Mouse (Mus musculus) liver, embryonic 11.5 days (tissue): ENCODE measurements at regions not wholly inside any gene's neighbourhood (a gene's known extent, or its start where the extent isn't known, plus 50 kb on each side); places are given as distances from the start of the nearest gene placed in this dataset.

ENCODE experiments used
- ATAC-seq: fragments of 200-750 bp; cut with Nextera tagmentation; replicated peaks from 2 replicates; pipeline ENCODE4 v1.8.0; 2017; ENCODE audit warnings: moderate number of reproducible peaks, mild to moderate bottlenecking, moderate TSS enrichment, moderate library complexity; ENCODE audit not compliant: low FRiP score
- DNase-seq: peaks from one replicate; pipeline ENCODE4 v3.0.0-alpha.2; 2017; ENCODE audit warnings: low spot score
- H3K27ac ChIP-seq: fragments of 300-500 bp; sonication (generic); 2 replicates; pipeline ENCODE4 v1.5.1; 2014; ENCODE audit warnings: mild to moderate bottlenecking, low read depth, low read length, control low read depth
- H3K27me3 ChIP-seq: fragments of 300-500 bp; sonication (generic); replicated peaks from 2 replicates; pipeline ENCODE4 v1.6.1; 2014; ENCODE audit warnings: low read length, mixed read lengths; ENCODE audit not compliant: control insufficient read depth, insufficient read depth
- H3K36me3 ChIP-seq: fragments of 300-500 bp; sonication (generic); 2 replicates; pipeline ENCODE4 v1.6.1; 2014; ENCODE audit warnings: mild to moderate bottlenecking, low read length, moderate library complexity, mixed read lengths; ENCODE audit not compliant: control insufficient read depth, insufficient read depth
- H3K4me1 ChIP-seq: fragments of 300-500 bp; sonication (generic); replicated peaks from 2 replicates; pipeline ENCODE4 v1.6.1; 2014; ENCODE audit warnings: low read length, mixed read lengths; ENCODE audit not compliant: control insufficient read depth, insufficient read depth
- H3K4me2 ChIP-seq: fragments of 300-500 bp; sonication (generic); 2 replicates; pipeline ENCODE4 v1.6.1; 2014; ENCODE audit warnings: mild to moderate bottlenecking, control low read depth, moderate library complexity
- H3K4me3 ChIP-seq: fragments of 300-500 bp; sonication (generic); 2 replicates; pipeline ENCODE4 v1.5.1; 2014; ENCODE audit warnings: low read depth, low read length, control low read depth
- H3K9ac ChIP-seq: fragments of 300-500 bp; sonication (generic); 2 replicates; pipeline ENCODE4 v1.6.1; 2014; ENCODE audit warnings: low read depth, low read length, control low read depth
- H3K9me3 ChIP-seq: fragments of 300-500 bp; sonication (generic); 2 replicates; pipeline ENCODE4 v1.6.1; 2016; ENCODE audit warnings: low read length, inconsistent platforms, mixed read lengths; ENCODE audit not compliant: control insufficient read depth
- WGBS: fragments of 180-500 bp; shearing (Covaris S2); extraction: QIAGEN DNeasy Blood & Tissue Kit; methylation state at CpG from one replicate; pipeline ENCODE4 v1.1.7; 2014; 5-methylcytosine and 5-hydroxymethylcytosine counted together

DNA sequence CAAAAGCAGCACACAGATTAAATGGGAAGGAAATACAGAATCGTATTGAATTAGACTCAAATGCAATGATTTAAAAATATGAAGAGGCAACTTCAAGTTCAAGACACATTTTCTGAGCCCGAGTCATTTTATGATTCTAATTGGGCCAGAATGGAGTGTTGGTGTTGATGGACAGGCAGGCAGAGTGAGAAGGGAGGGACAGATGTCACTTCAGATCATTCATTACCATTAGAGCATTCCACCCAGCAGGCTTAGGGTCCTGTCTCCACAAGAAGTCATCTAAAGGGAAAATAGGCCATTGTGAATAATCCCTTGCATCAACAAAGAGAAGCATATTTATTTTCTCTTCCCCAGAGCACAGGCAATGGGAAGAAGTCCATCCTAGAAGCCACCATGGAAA is 365.6 kb downstream of the Tox3 start:
- no peaks in the 10 kb centered on the region for H3K36me3 ChIP-seq
- H3K9ac ChIP-seq, result no peak overlapping the region
- no peaks in the 10 kb centered on the region for H3K4me1 ChIP-seq
- ATAC-seq (no peak), DNase-seq (no peak)
- 84% methylated on average over 2 of the region's 2 CpGs for WGBS
- no peak overlapping the region for H3K4me2 ChIP-seq
- H3K4me3 ChIP-seq, result no peak overlapping the region
- H3K27ac ChIP-seq, result no peak overlapping the region
- no peaks in the 10 kb centered on the region for H3K27me3 ChIP-seq
- H3K9me3 ChIP-seq, result no peaks in the 10 kb centered on the region

DNA sequence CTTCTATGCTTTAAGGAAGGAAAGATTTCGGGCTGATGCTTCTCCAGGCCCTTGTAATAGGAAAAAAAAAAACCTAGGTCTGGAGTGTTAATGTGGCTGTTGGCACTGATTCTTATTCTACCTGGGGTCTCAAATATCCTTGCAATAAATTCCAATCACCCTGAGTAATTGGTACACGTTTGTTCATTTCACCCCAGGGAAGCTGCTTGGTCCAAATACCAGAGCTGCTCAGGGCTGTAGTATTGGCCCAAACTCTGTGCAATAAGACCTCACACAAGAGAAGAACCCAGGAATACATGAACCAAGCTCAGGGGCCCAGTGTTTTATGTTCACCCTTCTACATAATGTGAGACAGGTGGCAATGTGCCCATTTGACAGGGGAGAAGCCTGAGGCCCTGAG is 366.8 kb downstream of the Tox3 start:
- ATAC-seq (no peak), DNase-seq (no peak)
- WGBS, result 70% methylated on average over 2 of the region's 2 CpGs
- H3K4me1 ChIP-seq, result no peaks in the 10 kb centered on the region
- H3K36me3 ChIP-seq, result no peaks in the 10 kb centered on the region
- H3K4me3 ChIP-seq, result no peak overlapping the region
- H3K9ac ChIP-seq, result no peak overlapping the region
- no peak overlapping the region for H3K4me2 ChIP-seq
- no peaks in the 10 kb centered on the region for H3K27me3 ChIP-seq
- no peak overlapping the region for H3K27ac ChIP-seq
- H3K9me3 ChIP-seq, result no peaks in the 10 kb centered on the region

DNA sequence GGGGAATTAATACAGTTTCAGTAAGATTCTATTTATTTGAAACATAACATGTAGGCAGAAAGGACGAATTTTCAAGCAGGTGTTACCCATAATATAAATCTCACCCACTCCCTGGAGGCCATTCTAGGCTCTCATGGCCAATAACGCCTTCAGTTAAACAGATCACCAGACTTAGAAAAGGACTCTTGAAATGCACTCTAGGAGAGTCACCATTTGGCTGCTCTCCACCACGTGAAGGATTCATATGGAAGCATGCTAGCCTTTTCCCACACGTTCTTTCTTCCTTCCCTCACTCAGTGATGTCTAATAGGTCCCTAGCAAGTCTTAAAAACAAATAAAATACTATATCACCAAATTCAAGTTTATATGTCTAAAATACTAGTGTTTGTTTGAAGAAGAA is 367.7 kb downstream of the Tox3 start:
- Histone ChIP-seq H3K4me2 (no peak overlapping the region), H3K9ac (no peak overlapping the region), H3K9me3 (no peaks in the 10 kb centered on the region), H3K27ac (no peak overlapping the region), H3K36me3 (no peaks in the 10 kb centered on the region), H3K4me3 (no peak overlapping the region), H3K4me1 (no peaks in the 10 kb centered on the region), H3K27me3 (no peaks in the 10 kb centered on the region)
- no peak for DNase-seq
- ATAC-seq, result no peak
- WGBS, result 73% methylated on average over 4 of the region's 4 CpGs

DNA sequence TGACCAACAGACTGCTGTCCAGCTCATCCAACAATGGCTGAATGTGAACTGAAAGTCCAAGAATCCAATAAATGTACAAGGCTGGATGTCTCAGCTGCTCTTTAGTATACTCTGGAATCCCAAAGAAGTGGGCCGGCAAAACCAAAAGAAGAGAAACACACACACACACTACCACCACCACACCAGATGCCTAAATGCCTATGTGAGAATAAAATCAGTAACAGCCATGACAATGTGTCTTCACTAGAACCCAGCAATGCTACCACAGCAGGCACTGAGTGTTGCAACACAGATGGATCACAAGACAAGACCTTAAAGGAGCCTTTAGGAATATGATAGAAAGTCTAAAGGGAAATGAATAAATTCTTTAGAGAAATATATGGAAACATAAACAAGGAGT is 385.3 kb downstream of the Tox3 start:
- DNase-seq (no peak), ATAC-seq (no peak)
- Histone ChIP-seq H3K27me3 (no peaks in the 10 kb centered on the region), H3K4me2 (no peak overlapping the region), H3K4me1 (no peaks in the 10 kb centered on the region), H3K36me3 (no peaks in the 10 kb centered on the region), H3K27ac (no peak overlapping the region), H3K4me3 (no peak overlapping the region), H3K9ac (no peak overlapping the region), H3K9me3 (no peaks in the 10 kb centered on the region)
- WGBS, result 88% methylated on average over 1 of the region's 1 CpGs

DNA sequence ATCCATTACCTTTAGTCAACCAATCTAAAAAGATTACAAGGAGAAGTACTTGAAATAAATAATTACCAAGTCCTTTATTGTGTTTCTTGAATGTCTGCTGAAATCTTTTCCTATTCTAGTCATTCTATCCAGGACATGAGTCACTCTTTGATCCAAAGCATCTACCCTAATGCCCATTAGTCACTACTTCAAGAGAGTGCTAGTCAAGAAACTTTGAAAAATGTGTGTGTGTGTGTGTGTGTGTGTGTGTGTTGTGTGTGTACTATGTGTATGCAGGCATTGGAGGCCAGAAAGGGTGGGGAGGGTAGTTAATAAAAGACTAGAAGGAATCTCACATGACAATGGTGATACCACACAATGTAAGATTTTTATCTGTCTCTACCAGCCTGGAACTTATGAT is 390.7 kb downstream of the Tox3 start:
- DNase-seq (no peak), ATAC-seq (no peak)
- Histone ChIP-seq H3K9ac (no peak overlapping the region), H3K4me1 (no peaks in the 10 kb centered on the region), H3K4me2 (no peak overlapping the region), H3K4me3 (no peak overlapping the region), H3K9me3 (no peaks in the 10 kb centered on the region), H3K36me3 (no peaks in the 10 kb centered on the region), H3K27ac (no peak overlapping the region), H3K27me3 (no peaks in the 10 kb centered on the region)

DNA sequence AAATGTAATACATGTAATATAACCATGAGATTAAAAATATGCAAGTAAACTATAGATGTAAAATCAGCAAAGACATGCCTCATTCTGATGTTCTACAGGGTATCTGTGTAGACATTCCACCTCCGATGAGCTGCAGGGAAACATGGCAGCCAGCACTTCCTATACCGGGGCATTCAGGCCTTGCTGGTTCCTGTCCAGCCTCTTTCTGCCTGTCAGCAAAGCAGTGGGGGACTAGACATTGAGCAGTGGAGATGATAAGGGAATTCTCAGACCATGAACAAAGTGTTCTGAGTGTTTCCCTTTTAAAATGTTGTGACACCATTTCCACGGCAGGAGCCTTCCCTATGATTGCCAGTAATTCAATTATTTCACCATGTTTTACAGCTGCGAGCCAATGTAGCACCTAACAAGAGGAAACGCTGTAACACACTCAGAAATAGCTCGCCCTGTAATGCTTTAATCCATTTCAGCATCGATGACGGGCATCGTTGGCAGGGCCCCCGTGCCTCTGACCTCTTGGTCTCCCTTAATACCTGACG is 391.6 kb downstream of the Tox3 start:
- Histone ChIP-seq H3K36me3 (no peaks in the 10 kb centered on the region), H3K27ac (no peak overlapping the region), H3K27me3 (no peaks in the 10 kb centered on the region), H3K4me2 (no peak overlapping the region), H3K9me3 (no peaks in the 10 kb centered on the region), H3K9ac (no peak overlapping the region), H3K4me1 (no peaks in the 10 kb centered on the region), H3K4me3 (no peak overlapping the region)
- DNase-seq, result no peak
- 80% methylated on average over 11 of the region's 11 CpGs for WGBS
- no peak for ATAC-seq

DNA sequence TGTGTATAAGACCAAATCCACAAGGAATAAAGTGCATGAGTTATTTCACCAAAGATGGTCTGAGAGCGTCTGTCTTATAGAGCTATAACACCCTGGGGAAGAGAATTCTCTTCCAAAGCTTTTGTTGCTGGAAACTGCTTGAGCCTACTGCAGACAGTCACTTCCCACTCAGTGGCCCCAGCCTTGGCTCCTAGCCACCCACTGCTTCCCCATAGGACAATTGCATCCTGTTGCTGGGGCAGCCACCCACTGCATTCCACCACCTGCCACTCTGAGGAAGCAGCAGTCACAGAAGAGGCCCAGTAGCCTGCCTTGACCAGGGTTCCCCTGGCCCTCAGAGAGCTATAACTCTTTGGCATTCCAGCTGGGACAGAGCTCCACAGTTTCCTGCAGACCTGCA is 409.3 kb downstream of the Tox3 start:
- Histone ChIP-seq H3K36me3 (no peaks in the 10 kb centered on the region), H3K4me3 (no peak overlapping the region), H3K9me3 (no peaks in the 10 kb centered on the region), H3K4me2 (no peak overlapping the region), H3K27ac (no peak overlapping the region), H3K4me1 (no peaks in the 10 kb centered on the region), H3K27me3 (no peaks in the 10 kb centered on the region), H3K9ac (no peak overlapping the region)
- WGBS, result 81% methylated on average over 1 of the region's 1 CpGs
- ATAC-seq, result no peak
- no peak for DNase-seq

DNA sequence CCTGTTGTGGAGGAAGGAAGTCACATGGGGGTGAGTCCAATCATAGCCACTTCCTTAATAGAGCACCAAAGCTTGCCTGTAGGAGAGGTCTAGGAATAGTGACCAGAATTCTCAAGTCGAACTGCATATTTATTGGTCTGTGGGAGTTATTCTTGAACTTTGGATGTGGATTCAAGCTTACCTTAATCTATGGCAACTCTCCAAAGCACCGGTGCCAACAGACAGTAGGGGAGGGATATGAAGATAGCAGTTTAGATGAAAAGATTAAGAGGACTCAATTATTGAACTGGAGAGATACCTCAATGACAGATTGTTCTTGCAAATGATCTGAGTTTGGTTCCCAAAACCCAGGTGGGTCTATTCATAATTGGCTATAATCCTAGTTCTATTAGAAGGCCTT is 413.6 kb downstream of the Tox3 start:
- Histone ChIP-seq H3K9me3 (no peaks in the 10 kb centered on the region), H3K27me3 (no peaks in the 10 kb centered on the region), H3K27ac (no peak overlapping the region), H3K4me3 (no peak overlapping the region), H3K4me1 (no peaks in the 10 kb centered on the region), H3K4me2 (no peak overlapping the region), H3K9ac (no peak overlapping the region), H3K36me3 (no peaks in the 10 kb centered on the region)
- DNase-seq (no peak), ATAC-seq (no peak)
- WGBS, result 78% methylated on average over 2 of the region's 2 CpGs

DNA sequence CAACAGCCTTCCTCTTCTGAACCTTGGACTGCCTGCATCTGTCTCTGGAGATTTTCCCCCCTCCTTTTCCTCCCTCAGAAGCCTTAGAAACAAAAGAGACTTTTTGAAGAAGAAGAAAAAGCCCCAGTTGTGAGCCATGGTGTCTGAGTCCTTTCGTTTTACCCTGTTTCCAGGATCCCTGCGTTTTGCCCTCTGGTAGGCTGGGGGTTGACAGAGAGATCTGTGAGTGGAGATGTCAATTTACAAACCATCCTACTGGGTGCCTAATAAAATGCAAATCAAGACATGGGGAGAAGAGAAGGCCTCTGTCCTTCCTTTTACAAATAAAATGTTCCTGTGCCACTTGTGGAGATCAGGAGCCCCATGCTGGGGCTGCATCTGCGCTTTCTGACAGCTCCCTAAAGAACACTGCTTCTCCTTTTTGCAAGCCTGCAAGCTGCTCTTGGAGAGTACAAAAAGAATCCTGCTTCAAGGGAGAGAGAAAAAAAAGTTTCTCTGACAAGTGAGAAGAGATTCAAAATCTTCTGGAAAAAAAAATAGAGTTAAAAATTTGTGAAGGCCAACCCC is 421.4 kb downstream of the Tox3 start:
- no peak overlapping the region for H3K9ac ChIP-seq
- ATAC-seq (no peak), DNase-seq (no peak)
- H3K36me3 ChIP-seq, result no peaks in the 10 kb centered on the region
- no peaks in the 10 kb centered on the region for H3K4me1 ChIP-seq
- H3K9me3 ChIP-seq, result no peaks in the 10 kb centered on the region
- no peak overlapping the region for H3K27ac ChIP-seq
- no peak overlapping the region for H3K4me3 ChIP-seq
- no peak overlapping the region for H3K4me2 ChIP-seq
- 29% methylated on average over 3 of the region's 3 CpGs for WGBS
- no peaks in the 10 kb centered on the region for H3K27me3 ChIP-seq
